Mouse (Mus musculus) layer of hippocampus, postnatal 14 days (tissue): ENCODE data around the gene Nmb. TPM values are rescaled to one million over a fixed set of nuclear protein-coding genes. Genes with fewer than 3 reads are reported as not detected.

Experiments used
- DNase-seq, 2 experiments: peaks; one replicate each; pipeline ENCODE4 v3.0.0; 2021 to 2022; ENCODE audit warnings: low spot score in 2 of 2, mixed read lengths in 1 of 2
- total RNA-seq, 2 experiments: library from RNA; stranded (reverse); gene quantifications; 2 replicates each; pipeline ENCODE4 v1.2.3; 2021

Nmb gene
- total RNA-seq, 2 experiments from 2014 or later = 9.6 to 11.8 TPM

- DNase-seq = no peak
Observed at GRCm38 (mm10) chr7:80862475-80862874, 42.4 kb downstream of the Nmb start.

DNA sequence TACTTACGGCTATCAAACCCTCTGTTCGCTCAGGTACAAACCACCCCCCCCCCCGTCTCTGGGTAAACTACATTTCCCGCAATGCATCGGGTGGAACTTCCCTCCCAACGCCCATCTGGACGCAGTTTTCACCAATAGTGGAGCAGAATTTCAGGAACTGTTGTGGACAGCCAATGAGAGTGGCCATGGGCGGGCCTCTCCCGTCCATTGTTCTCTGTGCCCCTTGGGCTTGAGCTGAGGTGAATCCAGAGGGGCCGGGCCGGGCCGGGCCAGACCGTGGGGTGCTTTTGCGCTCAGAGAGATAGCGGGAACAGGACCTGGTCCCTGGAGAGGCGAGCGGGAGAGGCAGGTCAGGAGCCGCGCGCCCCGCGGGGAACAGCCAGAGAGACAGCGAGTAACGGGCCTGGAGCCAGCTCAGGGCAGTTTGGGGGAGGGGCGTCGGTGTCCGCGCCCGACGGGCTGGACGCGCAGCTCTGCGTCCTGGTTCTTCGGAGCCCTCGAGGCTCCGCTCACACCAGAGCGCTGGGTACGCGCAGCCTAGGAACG, 44.1 kb downstream of the Nmb start, which contains the start of gene Zscan2:
Gene Zscan2 (plus strand): TSS at position 192 of the 546 bp plus-strand sequence.
- peak; percentile 93 to 95 for DNase-seq

GRCm38 (mm10) chr7:80860227-80860626, 44.6 kb downstream of the Nmb start:
- DNase-seq = no peak

DNA sequence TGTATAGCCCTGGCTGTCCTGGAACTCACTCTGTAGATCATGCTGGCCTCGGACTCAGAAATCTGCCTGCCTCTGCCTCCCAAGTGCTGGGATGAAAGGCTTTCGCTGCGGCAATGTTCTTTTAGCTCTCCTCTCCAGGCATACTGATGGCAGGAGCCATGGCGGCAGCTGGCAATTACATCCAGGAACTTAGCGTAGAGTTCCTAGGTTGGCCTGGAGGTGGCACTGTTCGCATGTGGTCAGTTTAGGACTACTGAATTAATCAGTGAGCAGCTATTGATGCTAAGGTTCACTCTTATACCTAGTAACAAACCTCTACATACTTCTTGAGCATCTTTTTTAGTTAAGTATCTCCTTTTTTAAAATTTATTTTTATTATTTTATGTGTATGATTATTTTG, 47.7 kb downstream of the Nmb start:
- DNase-seq = peak; percentile 65 to 79

GRCm38 (mm10) chr7:80855316-80855715, 49.6 kb downstream of the Nmb start:
- peak; percentile 32 to 48 for DNase-seq

DNA sequence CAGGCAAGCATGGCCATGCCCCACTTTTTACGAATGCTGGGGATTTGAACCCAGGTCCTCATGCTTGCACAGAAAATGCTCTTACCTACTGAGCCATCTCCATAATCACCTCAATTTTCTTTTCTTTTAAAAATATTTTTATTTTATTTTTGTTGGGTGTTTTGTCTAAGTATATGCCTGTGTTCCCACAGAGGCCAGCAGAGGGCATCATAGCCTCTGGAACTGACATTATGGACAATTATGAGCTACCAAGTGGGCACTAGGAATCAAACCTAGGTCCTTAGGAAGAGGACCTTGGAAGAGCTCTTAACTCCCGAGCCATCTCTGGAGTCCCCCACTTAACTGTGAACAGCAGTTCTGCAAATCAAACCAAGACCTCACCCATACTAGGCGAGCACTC, 51.7 kb downstream of the Nmb start:
- DNase-seq = no peak

Other genes with a start within 250 kb of the Nmb start
- 10 to 100 TPM; 20.9 to 21.7 TPM for gene Crtc3, start 216.2 kb downstream of the Nmb start, total RNA-seq
- gene Iqgap1, start 79.1 kb downstream of the Nmb start, total RNA-seq = 10 to 100 TPM; 26.3 TPM
- gene Zscan2, start 44.2 kb downstream of the Nmb start, total RNA-seq = 10 to 100 TPM; 12.2 to 13.0 TPM
- 10 to 100 TPM; 24.6 to 30.3 TPM for gene Wdr73, start 3.8 kb downstream of the Nmb start, total RNA-seq
- 10 to 100 TPM; 58.7 to 66.9 TPM for gene Sec11a, start 42.7 kb upstream of the Nmb start, total RNA-seq
- 10 to 100 TPM; 25.4 to 26.0 TPM for gene Zfp592, start 88.6 kb upstream of the Nmb start, total RNA-seq
- 1 to 10 TPM in 1 of 2 experiments, under 1 TPM in 1; 0.86 to 1.4 TPM for gene Alpk3, start 152.5 kb upstream of the Nmb start, total RNA-seq
- not detected for gene Slc28a1, start 209.7 kb upstream of the Nmb start, total RNA-seq